Mouse (Mus musculus) kidney, postnatal 25 days (tissue): ENCODE measurements around the gene Spata45.
A peak's percentile ranks its signal among the peaks of the same experiment; 100 is the strongest.

ENCODE experiments used
- DNase-seq, 2 experiments: peaks; one replicate each; pipeline ENCODE4 v3.0.0; 2021; ENCODE audit warnings: mixed read lengths in 2 of 2

The Spata45 gene

GRCm38 (mm10) chr1:191085597-191085996, 49.2 kb downstream of the Spata45 start:
- no peak for DNase-seq

GRCm38 (mm10) chr1:191086304-191086878, 50.0 kb downstream of the Spata45 start:
- DNase-seq = peak in 1 of 2 experiments; percentile 56

GRCm38 (mm10) chr1:191086960-191087359, 50.5 kb downstream of the Spata45 start:
- DNase-seq = no peak

- DNase-seq = no peak
These were observed 51.5 kb downstream of the Spata45 start for GRCm38 (mm10) chr1:191087955-191088354.

- no peak for DNase-seq
These were observed 52.9 kb downstream of the Spata45 start for GRCm38 (mm10) chr1:191089355-191089754.

- peak in 1 of 2 experiments; percentile 22 for DNase-seq
These were observed 55.6 kb downstream of the Spata45 start for GRCm38 (mm10) chr1:191092050-191092449.
